Mouse (Mus musculus): ENCODE data around the gene Xdh.

DNA sequence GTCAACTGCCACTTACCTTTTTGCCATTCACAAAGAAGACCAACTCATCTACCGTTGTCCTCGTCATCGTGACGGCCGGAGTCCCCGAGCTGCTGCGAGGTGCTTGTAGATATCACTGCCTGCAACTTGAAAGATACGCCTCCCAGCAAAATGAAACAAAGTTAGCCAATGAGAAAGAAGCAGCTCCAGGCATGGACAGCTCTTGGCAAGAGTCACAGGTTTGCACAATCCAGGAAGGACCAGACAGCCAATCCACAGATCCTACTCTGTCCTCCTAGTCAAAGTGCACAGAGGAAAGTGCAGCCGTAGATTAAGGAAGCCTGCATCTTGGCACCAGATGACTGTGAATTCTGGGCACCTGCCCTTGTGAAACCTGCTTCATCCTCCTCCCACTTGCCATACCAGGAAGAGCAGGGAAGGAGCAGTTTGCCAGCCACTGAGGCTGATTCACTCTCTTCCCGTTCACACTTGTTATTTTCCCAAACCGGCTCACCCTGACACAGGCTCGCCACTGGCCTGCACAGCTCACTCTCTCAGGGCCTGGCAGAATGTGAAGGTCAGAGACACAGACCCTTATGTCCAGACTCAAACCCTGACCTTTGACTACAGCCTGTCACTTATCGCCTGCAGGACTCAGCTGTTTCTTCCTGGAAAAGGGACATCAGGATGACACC lies at the start of gene Xdh:
- TF ChIP-seq POLR2A (IDR thresholded peaks at IDR 0.05; ENCODE audit: borderline replicate concordance, insufficient read depth, low read length) (no peak), CTCF (IDR thresholded peaks at IDR 0.05; ENCODE audit: borderline replicate concordance, insufficient read depth, low read depth, low read length) (no peak)

All from cerebellum, adult 2 months (tissue).